Mouse (Mus musculus) adrenal gland, postnatal 25 days (tissue): ENCODE results near the gene Vmn1r180. TPM values are rescaled to one million over a fixed set of nuclear protein-coding genes. Genes with fewer than 3 reads are reported as not detected.
"Not testable (repeated sequence)": the region's sequence is repeated elsewhere in the genome, so short reads cannot be mapped to it uniquely, and the experiment has no call there.

Source experiments
- DNase-seq: peaks from one replicate; pipeline ENCODE4 v3.0.0; 2021; ENCODE audit warnings: mixed read lengths
- long read RNA-seq: library from polyadenylated mRNA; stranded (forward); transcript quantifications from one replicate; pipeline ENCODE4 v2.0.0, GENCODE M21; 2021
- total RNA-seq: library from RNA; stranded (reverse); gene quantifications from 2 replicates; pipeline ENCODE4 v1.2.3, GENCODE M21; 2021

The Vmn1r180 gene
- not detected in 2 replicates for total RNA-seq
- long read RNA-seq = 0 reads

GRCm38 (mm10) chr7:23950332-23950731, at the start of gene Vmn1r180:
Gene Vmn1r180, plus strand, starts transcription at chr7:23950632.
- no peak for DNase-seq

- DNase-seq = no peak
Measured at GRCm38 (mm10) chr7:23926678-23927077, 23.8 kb upstream of the Vmn1r180 start, which contains the start of gene Vmn1r179. Gene Vmn1r179, plus strand, starts transcription at chr7:23926978.

- DNase-seq = not testable (repeated sequence)
Measured at GRCm38 (mm10) chr7:23968044-23968443, 17.6 kb downstream of the Vmn1r180 start.

GRCm38 (mm10) chr7:23974315-23974714, 23.9 kb downstream of the Vmn1r180 start, which contains the start of gene Vmn1r181:
Gene Vmn1r181, plus strand, starts transcription at chr7:23974615.
- not testable (repeated sequence) for DNase-seq

- DNase-seq = no peak
Measured at GRCm38 (mm10) chr7:24001391-24001790, 51.0 kb downstream of the Vmn1r180 start, which contains the start of gene V1rd19. Gene V1rd19, plus strand, starts transcription at chr7:24001691.

Other genes with a start within 250 kb of the Vmn1r180 start
- gene Vmn1r173, start 249.9 kb upstream of the Vmn1r180 start, total RNA-seq = not detected in 2 replicates
- gene Vmn1r174, start 198.4 kb upstream of the Vmn1r180 start, total RNA-seq = not detected in 2 replicates
- gene Vmn1r175, start 140.0 kb upstream of the Vmn1r180 start, total RNA-seq = not detected in 2 replicates
- gene Vmn1r176, start 113.3 kb upstream of the Vmn1r180 start, total RNA-seq = not detected in 2 replicates
- gene Vmn1r177, start 84.2 kb upstream of the Vmn1r180 start, total RNA-seq = not detected in 2 replicates
- not detected in 2 replicates for gene Vmn1r178, start 58.6 kb upstream of the Vmn1r180 start, total RNA-seq
- not detected in 2 replicates for gene Vmn1r179, start 23.7 kb upstream of the Vmn1r180 start, total RNA-seq
- gene Vmn1r181, start 24.0 kb downstream of the Vmn1r180 start, total RNA-seq = not detected in 2 replicates
- not detected in 2 replicates for gene V1rd19, start 51.1 kb downstream of the Vmn1r180 start, total RNA-seq
- gene Vmn1r183, start 102.6 kb downstream of the Vmn1r180 start, total RNA-seq = not detected in 2 replicates
- gene Zfp180, start 131.3 kb downstream of the Vmn1r180 start, total RNA-seq = 26.6 and 27.0 TPM in 2 replicates
- 5.4 and 6.1 TPM in 2 replicates for gene Zfp112, start 161.7 kb downstream of the Vmn1r180 start, total RNA-seq
- gene Zfp235, start 183.5 kb downstream of the Vmn1r180 start, total RNA-seq = 11.1 and 11.3 TPM in 2 replicates
- 0.29 and 0.58 TPM in 2 replicates for gene Zfp114, start 224.4 kb downstream of the Vmn1r180 start, total RNA-seq